Mouse (Mus musculus): ENCODE measurements around the gene Cbx5.
"Not testable (repeated sequence)": the region's sequence is repeated elsewhere in the genome, so short reads cannot be mapped to it uniquely, and the experiment has no call there.

Cbx5 gene

DNA sequence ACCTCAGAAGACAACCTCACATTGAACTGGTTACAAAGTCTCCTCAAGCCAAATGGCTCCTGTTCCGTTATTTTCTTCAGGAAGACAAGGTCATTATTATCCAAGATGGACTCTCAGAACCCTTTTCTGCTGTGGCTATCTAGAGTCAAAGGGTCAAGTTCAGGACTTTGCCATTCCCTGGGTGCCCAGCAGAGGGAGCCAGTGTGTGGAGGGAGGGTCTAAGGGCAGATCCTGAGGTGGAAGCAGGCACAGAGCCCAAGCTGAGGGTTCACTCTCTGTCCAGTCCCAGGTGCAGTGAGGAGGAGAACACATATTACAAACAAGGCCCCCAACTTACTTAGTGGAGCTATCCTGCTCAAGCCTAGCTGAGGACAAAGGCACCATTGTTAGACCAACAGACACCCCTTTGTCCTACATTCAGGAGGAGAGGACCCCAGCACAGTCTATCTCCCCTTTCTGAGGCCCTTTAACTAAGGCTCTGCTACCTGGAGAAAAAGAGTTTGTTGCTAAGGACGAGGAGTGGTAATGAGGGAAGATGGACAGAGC, 10.7 kb upstream of the Cbx5 start:
- no peak for DNase-seq (ENCODE audit: low read depth, low spot score)

DNA sequence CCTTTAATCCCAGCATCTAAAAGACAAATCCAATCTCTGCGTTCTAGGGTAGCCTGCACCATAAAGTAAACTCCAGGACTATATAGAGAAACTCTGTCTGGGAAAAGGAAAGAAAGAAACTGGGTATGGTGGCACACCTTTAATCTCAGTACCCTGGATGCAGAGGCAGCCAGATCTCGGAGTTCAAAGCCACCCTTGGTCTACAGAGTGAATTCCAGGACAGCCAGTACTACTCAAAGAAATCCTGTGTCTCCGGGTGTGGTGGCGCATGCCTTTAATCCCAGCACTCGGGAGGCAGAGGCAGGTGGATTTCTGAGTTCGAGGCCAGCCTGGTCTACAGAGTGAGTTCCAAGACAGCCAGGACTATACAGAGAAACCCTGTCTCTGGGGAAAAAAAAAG, 9.9 kb upstream of the Cbx5 start:
- not testable (repeated sequence) for DNase-seq (ENCODE audit: low read depth, low spot score)

DNA sequence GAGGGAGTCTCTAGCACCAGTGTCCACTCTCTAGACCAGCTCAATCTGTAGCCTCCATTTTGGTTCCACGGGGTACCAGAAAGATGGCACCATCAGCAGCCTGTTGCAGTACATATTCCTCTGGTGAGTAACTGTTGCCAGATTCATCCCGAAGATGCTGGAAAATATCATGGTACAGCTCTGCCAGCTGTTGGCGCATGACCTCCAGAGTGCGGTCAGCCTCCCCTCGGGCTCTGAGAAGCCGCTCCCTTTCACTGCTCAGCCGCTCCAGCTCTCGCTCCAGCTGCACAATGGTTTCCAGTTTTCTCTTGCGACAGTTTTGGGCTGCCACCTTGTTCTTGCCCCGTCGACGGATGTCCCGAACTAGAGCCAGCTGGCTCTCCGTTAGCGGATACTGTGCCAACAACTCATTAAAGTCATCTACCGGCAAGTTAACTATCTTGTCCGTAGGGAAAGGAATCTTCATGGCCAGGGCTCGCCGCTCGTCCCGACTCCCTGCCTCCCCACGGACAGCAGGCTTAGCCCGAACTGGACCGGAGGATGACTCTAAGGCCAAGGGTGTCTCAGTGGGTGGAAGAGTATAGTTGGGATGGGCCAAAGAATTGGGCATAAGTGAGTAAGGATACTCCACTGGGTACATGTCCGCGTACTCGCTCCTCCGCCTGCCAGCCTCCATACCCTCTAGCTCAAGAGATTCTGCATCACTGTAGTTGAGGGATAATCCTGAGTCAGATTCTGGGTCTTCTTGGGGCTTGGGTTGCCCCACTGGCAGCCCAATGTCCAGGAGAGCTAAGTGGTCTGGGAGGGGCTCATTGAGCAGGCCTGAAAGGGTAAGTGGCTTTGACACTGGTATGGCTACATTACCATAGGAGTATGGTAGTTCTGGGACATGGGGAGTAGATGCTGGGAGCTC, 9.0 kb upstream of the Cbx5 start:
- no peak for DNase-seq (ENCODE audit: low read depth, low spot score)

DNA sequence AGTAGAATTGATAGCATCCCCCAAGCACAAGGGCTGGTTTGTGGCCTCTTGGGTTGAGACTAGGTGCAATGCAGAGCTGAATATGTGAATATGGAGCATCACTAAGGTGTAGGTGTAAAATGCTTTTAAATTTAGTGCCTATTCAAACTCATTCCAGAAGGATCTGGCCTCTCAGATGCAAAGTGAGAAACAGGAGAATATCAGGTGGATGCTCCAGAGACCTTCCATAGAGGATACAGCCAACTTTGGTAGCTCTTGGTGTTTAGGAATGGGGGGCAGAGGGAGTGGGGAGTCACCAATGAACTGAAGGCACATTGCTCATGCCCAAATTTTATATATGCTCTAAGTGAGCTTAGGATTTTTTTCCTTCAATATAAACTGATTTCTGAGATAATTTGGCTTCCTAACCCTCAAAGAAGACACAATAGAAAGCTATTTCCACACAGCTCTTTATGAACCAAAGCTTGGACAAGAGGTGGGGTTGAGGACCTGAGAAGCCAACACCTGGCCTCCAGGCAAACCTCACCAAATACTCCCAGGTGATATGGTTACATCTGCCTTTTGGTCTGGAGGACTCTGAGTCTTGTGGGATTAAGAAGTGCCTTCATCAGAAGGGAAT, 8.3 kb upstream of the Cbx5 start:
- no peak for DNase-seq (ENCODE audit: low read depth, low spot score)

DNA sequence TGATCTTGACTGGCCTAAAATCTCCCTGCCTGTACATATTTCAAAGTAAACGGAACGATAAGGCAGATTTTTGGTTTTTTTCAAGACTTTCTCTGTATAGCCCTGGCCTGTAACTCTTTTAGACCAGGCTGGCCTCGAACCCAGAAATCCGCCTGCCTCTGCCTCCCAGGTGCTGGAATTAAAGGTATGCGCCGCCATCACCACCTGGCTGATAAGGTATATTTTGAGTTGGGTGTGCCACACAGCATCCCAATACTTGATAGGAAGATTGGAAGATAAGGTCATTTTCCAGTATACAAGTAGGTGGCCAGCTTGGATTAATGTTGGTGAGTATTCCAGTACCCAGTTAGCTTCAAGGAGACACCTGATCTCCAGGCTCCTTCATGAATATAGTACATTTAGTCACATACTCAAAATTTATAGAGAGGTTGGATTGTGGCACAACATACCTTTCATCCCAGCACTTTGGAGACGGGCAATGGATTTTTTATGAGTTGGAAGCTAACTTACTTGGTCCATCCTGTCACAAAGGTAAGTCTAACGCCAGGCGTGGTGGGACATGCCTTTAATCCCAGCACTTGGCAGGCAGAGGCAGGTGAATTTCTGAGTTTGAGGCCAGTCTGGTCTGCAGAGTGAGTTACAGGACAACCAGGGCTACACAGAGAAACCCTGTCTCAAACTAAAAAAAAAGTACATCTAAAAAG, 7.6 kb upstream of the Cbx5 start:
- no peak for DNase-seq (ENCODE audit: low read depth, low spot score)

DNA sequence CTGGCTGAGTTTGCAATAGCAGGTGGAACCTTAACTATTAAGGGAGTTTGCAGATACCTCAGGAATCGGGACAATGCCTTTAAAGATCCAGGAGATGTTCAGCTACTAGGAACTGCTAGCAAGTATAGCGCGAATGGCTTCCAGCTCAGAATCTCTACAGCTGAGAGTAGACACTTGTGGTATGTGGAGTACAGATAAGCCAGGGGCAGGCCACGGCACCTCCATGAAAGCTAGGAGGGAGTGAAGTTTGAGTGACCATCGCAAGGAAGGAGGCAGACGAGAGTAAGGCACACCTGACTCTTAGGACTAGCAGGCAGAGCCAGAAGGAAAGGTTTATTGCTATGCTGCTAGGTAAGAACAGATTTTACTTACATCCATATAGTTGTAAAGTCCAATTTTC, 6.0 kb upstream of the Cbx5 start:
- no peak for DNase-seq (ENCODE audit: low read depth, low spot score)

DNA sequence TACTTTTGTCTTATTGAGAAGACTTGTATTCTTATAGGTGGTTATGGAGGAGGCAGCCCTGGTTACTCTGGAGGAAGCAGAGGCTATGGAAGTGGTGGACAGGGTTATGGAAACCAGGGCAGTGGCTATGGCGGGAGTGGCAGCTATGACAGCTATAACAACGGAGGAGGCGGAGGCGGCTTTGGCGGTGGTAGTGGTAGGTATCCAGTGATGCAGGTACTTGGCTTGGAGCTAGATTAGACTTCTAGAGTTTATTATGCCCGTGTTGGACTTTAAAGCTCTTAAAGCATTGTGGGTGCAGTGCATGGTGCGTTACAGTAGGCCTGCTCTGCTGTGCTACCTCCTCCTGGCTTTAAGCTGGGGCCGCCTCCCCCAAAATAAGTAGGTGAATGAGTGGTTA, 3.3 kb upstream of the Cbx5 start:
- no peak for DNase-seq (ENCODE audit: low read depth, low spot score)

DNA sequence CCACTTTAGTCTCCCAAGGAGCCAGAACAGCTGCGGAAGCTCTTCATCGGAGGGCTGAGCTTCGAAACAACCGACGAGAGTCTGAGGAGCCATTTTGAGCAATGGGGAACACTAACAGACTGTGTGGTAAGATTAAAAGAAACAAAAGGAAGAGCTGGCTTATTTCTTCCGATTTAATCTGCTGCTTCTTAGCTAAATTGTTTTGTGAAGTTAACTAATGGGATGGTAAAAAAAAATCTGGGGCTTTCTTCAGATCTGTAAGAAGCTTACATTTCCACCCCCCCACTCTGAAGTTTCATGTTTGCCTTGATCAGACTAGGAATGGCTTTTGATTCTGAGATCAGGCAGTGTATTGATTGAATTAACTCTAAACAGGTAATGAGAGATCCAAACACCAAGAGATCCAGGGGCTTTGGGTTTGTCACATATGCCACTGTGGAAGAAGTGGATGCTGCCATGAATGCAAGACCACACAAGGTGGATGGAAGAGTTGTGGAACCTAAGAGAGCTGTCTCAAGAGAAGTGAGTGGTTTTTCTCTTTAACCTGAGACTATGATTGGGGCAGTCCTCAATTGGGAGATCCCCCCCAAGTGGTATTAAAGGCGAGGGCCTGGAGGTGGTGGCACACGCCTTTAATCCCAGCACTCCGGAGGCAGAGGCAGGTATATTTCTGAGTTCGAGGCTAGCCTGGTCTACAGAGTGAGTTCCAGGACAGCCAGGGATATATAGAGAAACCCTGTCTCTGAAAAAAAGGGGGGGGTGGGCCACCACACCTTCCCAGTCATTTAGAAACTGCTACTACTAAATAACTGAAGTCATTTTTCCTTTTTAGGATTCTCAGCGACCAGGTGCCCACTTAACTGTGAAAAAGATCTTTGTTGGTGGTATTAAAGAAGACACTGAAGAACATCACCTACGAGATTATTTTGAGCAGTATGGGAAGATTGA, 1.7 kb upstream of the Cbx5 start:
- not testable (repeated sequence) for DNase-seq (ENCODE audit: low read depth, low spot score)

DNA sequence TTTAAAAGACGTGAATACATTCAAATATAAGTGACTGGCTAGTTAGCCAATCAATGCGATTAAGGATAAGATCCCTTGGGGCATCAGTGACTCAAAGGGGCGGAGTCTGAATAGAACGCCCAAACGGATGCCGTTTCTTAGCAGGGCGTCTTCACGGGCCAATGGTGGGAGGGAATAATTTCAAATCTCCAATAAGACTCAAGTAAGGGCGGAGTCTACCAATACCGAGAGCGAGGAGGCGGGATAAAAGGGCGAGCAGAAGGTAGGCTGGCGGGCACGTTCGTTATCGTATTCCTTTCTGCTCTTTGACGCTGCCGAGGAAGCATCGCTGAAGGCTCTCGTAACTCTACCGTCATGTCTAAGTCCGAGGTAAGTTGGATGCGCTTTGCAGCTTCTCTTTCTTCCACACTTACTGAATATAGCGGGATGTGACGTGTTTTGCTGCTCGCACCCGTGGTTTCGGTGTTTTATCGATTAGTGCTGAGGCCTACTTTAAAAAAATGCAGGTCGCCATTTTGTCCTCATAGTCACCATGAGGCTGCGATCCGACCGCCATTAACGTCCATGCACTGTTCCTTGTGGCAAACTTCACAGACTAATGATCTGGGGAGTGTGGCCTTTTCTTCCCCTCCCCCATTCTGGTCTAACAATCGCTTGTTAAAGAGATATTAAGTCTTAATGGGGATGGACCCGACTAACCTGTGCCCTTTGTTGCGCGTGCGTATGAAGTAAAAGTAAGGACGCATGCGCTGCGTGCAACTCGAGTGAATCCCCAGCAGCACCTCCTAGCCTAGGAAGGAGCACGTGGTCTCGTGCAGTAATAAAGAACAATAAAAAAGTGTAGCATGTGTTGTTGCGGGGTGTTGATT, 778 bp upstream of the Cbx5 start, which contains the start of gene Hnrnpa1:
TSS of gene Hnrnpa1 (plus strand) at position 273 of the 869 bp plus-strand sequence.
- DNase-seq (ENCODE audit: low read depth, low spot score), result peak; percentile 97

DNA sequence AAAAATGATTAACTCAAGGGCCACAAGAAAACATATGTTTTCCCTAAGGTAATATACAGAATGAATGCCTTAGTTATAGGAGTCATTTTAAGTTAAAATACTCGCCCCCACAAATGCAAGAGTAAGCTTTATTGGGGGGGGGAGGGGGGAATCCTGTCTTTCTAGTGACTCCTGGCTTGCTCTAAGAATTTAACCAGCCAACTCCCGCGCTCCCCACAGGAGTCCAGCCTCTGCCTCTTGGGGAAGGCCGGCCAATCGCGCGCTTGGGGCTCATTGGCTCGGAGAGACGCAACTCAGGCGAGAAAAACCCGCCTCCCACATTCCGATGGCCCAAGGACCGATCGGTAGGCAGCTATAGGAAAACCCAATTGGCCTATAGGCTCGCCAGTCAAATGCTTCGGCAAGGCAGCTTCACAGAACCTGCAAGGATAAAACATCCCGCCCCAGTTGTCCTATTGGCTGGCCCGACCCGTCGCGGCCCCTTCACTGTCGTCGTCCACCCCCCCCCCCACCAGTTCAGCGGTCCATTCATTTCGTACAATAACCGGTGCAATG, 409 bp downstream of the Cbx5 start:
- DNase-seq (ENCODE audit: low read depth, low spot score), result peak; percentile 93

DNA sequence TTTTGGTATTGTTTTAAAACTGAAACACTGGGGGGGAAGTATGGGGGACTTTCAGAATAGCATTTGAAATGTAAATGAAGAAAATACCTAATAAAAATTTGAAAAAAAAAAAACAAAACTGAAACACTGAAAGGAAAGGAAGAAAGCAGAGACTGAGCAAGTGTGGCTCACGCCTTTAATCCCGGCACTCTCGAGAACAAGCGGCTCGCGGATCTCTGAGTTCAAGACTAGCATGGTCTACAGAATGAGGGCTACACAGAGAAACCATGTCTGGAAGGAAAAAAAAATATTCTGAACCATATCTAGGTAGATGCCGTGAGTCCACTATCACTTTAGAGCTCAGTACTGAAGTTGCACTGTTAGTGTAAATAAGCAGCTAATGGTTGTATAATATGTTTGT, 2.3 kb downstream of the Cbx5 start:
- no peak for DNase-seq (ENCODE audit: low read depth, low spot score)

DNA sequence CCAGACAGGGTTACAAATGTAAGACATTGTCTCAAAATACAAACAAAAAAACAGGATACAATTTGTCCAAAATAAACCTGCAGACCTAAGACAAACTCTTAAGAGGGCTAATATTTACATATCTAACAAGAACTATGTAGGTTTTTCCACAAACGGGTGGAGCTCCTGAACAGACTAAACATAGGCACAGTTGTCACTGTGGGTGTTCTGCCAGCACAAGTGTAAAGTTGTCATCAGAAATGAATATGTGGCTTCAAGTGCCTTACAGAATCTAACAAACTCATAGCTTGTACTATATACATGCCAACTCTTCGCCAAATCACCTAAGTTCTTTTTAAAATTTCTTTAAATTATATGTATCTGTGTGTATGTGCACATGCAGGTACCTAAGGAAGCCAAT, 6.5 kb downstream of the Cbx5 start:
- DNase-seq (ENCODE audit: low read depth, low spot score), result no peak

DNA sequence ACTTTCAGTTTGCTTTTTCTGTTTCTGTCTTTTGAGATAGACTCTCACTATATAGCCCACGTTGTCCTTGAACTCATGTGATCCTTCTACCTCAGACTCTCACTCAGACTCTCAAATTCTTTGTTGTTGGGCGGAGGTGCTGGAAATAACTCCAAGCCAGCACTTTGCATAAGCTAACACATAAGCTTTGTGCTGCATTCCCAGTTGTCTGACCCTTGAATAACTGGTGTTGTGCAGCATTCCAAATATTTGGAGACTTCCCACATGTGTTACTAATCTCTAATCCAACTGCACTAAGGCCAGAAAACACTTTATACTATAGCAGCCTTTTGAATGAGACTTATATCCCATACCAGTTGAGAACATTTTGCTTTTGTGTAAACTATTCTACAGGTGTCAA, 10.7 kb downstream of the Cbx5 start:
- no peak for DNase-seq (ENCODE audit: low read depth, low spot score)

DNA sequence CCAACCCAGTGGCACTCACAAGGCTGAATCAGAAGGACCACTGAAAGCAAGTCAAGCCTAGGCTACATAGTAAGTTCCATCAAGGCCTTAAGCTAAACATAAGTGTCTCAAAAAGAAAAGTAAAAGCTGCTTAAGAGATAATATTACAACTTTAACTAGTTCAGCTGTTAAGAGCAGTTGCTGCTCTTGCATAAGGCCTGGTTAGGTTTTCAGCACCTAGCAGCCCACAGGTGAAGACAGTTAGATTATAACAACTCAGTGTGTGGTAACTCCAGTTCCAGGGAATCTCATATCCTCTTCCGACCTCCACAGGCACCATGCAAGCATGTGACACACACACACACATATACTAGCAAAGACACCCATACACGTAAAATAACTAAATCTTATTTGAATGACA, 12.0 kb downstream of the Cbx5 start:
- DNase-seq (ENCODE audit: low read depth, low spot score), result no peak

DNA sequence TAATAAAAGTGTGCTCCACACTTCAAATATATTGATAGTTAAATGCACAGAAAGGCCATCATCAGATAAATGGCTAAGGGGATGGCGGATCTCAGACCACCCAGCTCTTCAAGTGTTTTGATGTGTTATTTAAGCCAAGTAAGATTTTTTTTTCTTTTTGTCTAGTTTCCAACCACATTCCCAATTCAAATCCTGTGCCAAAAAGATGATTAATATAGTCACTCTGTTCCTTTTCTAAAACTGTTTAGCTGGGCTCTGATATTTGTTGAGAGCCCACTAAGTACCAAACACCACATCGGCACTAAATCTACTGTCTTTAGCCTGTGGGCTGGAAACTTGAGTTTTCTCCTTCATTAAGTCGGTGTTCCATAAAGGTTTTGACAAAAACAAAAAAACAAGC, 12.6 kb downstream of the Cbx5 start:
- DNase-seq (ENCODE audit: low read depth, low spot score), result no peak

DNA sequence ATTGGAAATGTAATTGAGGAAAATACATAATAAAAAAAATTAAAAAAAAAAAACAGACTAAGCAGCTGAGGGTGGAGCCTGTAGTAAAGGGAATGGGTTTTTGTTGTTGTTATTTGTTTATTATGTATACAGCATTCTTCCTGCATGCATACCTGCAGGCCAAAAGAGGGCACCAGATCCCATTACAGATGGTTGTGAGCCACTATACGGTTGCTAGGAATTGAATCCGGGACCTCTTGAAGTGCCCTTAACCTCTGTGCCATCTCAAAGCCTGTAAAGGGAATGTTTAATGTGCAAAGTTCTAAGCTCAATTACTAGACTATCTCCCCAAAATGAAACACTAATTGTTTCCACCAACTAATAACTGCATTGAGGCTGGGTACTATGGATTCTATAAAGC, 15.5 kb downstream of the Cbx5 start:
- no peak for DNase-seq (ENCODE audit: low read depth, low spot score)

DNA sequence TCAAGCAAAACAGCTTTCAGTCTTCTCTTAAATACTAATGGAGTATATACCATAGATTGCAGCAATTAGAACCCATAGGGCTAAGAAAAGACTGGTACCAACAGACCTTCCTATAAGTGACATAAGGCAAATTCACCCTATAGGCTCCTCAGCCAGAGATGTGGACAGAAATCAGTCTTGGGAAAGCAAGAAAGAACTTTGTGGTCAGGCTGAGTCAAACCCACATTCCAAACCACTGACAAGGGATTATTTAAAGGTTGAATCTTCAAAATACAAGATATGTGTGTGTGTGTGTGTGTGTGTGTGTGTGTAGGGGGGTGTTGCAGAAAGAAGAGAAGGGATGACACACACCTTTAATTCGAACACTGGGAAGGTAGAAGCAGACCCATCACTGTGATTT, 18.2 kb downstream of the Cbx5 start:
- DNase-seq (ENCODE audit: low read depth, low spot score), result no peak

DNA sequence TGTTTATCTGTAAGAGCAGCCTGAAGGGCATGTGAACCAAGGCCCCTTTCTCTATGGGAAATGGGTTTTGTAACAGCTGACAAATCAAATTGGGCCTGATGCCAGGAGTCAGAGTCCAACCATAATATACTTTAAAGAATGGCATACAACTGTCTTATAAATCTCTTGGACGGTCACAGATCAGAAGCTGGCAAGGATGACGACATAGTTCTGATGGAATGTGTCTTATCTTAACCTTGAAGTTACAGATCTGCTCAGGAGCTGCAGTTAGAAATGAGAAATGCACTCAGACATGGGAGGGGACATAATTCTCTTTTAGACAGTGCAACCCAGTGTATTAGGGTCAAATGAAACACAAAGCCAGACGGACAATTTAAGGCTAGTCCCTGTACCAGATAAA, 18.8 kb downstream of the Cbx5 start:
- DNase-seq (ENCODE audit: low read depth, low spot score), result no peak

DNA sequence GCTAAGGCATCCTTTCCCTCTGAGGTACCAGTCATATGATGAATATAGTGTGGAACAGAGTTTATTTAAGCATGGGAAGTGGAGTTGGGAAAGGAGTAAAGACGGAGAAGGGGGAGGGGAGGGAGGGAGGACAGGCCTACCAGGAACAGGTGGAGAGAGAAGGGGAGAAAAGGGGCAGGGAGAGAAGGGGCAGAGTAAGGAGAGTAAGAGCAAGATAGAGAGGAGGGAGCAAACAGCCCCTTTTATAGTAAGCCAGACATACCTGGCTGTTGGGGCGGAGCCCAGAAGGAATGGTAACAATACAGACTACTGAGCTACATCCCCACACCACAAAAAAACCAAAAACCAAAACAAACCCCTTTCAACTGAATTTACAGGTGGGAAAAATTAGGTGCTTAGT, 23.6 kb downstream of the Cbx5 start:
- no peak for DNase-seq (ENCODE audit: low read depth, low spot score)

All from embryo, embryonic 11.5 days (tissue).